Mouse (Mus musculus): Measurements from ENCODE around the gene Pde10a. TPM values are rescaled to one million over a fixed set of nuclear protein-coding genes. Genes with fewer than 3 reads are reported as not detected.

Gene Pde10a
- polyA plus RNA-seq, 1 experiment from 2014 or later = 1.9 TPM

DNA sequence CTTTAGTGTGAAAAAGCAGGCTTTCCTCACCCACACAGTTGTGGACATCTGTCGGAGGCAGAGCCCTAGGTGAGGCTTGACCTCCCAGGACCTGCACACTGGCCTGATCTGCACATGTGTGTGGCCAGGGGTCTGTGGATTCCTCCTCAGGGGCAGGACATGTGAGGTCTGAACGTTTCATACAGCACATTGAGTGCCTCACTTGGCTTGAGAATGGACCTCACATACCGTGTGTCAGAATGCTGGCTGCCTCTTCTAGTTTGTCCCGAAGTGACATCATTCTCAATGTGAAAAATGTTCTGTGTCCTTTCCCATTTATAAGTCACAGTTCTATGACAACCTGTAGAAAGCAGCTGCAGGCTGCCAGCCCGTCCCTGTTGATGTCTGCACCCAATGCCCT is 385.4 kb downstream of the Pde10a start:
- WGBS = 58% methylated on average over 5 of the region's 5 CpGs
- H3K4me3 ChIP-seq (ENCODE audit: low read length) = no peak overlapping the region
- H3K27me3 ChIP-seq (ENCODE audit: control insufficient read depth, insufficient read depth, low read length) = no peaks in the 10 kb centered on the region
- H3K4me2 ChIP-seq (ENCODE audit: low read depth, low read length) = no peak overlapping the region
- no peak for ATAC-seq (replicated peaks; ENCODE audit: extremely low read depth, insufficient read depth, low FRiP score)
- H3K9ac ChIP-seq (ENCODE audit: low read length) = no peak overlapping the region
- H3K27ac ChIP-seq (ENCODE audit: low read length) = no peak overlapping the region
- H3K4me1 ChIP-seq (ENCODE audit: control insufficient read depth, insufficient read depth, low read length) = peaks cover 8% of the 10 kb centered on the region
- no peaks in the 10 kb centered on the region for H3K9me3 ChIP-seq (replicated peaks; ENCODE audit: control insufficient read depth, low read length)
- no peaks in the 10 kb centered on the region for H3K36me3 ChIP-seq (ENCODE audit: control insufficient read depth, insufficient read depth)

DNA sequence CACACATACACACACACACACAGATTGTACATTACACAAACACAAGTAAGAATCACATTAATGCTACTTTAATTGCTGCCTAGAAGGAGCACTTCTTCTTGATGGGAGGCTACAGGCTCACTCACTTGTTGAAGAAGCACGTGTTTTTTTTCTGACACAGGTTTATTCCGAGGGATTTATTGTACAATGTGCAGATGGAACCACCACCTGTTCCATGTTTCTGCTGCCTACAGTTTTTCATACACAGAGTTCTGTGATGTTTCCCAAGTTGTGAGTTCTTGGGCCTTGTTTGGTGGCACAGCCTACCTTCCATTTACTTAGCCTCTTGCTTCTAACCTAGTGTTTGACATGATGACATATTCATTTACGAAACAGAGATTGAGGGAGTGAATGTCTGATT is 387.8 kb downstream of the Pde10a start:
- Histone ChIP-seq H3K27me3 (ENCODE audit: control insufficient read depth, insufficient read depth, low read length) (no peaks in the 10 kb centered on the region), H3K4me1 (ENCODE audit: control insufficient read depth, insufficient read depth, low read length) (no peaks in the 10 kb centered on the region), H3K9me3 (replicated peaks; ENCODE audit: control insufficient read depth, low read length) (no peaks in the 10 kb centered on the region), H3K4me3 (ENCODE audit: low read length) (no peak overlapping the region), H3K4me2 (ENCODE audit: low read depth, low read length) (no peak overlapping the region), H3K36me3 (ENCODE audit: control insufficient read depth, insufficient read depth) (no peaks in the 10 kb centered on the region), H3K27ac (ENCODE audit: low read length) (no peak overlapping the region), H3K9ac (ENCODE audit: low read length) (no peak overlapping the region)
- no peak for ATAC-seq (replicated peaks; ENCODE audit: extremely low read depth, insufficient read depth, low FRiP score)
- 81% methylated on average over 3 of the region's 3 CpGs for WGBS

DNA sequence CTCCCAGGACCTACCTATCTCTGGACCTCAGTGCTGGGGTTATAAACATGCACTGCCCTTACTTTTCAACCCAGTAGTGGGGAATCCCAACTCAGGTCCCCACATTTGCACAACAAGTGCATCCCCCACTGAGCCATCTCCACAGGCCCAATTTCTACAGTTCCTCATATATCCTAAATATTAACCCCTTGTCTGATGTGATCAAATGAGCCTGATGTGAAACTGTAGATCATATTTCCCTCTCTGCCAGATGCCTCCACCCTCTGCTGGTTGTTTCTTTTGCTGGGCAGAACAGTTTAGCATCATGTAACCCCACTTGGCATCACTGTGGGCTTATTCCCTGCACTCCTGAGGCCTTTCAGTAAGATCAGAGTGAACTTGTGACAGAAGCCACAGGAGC is 390.5 kb downstream of the Pde10a start:
- H3K4me2 ChIP-seq (ENCODE audit: low read depth, low read length) = no peak overlapping the region
- H3K27me3 ChIP-seq (ENCODE audit: control insufficient read depth, insufficient read depth, low read length) = no peaks in the 10 kb centered on the region; the same call in 1 of the 2 replicates
- no peak overlapping the region for H3K4me3 ChIP-seq (ENCODE audit: low read length)
- no peak for ATAC-seq (replicated peaks; ENCODE audit: extremely low read depth, insufficient read depth, low FRiP score)
- no peaks in the 10 kb centered on the region for H3K36me3 ChIP-seq (ENCODE audit: control insufficient read depth, insufficient read depth)
- H3K4me1 ChIP-seq (ENCODE audit: control insufficient read depth, insufficient read depth, low read length) = no peaks in the 10 kb centered on the region
- H3K9me3 ChIP-seq (replicated peaks; ENCODE audit: control insufficient read depth, low read length) = no peaks in the 10 kb centered on the region
- no peak overlapping the region for H3K9ac ChIP-seq (ENCODE audit: low read length)
- H3K27ac ChIP-seq (ENCODE audit: low read length) = no peak overlapping the region

DNA sequence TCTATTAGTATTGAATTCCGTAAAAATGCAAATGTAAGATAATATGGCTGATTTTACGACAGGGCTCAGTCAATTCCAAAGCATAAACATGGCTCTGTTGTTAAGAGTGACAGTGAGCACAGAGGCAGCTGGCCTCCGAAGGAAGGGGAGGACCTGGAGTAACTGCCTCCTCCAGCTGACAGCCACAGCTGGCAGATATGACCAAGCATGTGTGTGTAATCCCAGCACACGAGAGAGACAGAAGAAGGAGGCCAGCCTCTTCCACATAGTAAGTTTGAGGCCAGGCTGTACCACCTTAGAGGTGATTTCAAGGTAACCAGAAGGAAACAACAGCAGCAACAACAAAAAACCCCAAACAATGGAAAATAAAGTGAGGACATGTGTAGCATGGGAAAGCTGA is 397.9 kb downstream of the Pde10a start:
- 49% methylated on average over 4 of the region's 4 CpGs for WGBS
- Histone ChIP-seq H3K9me3 (replicated peaks; ENCODE audit: control insufficient read depth, low read length) (no peaks in the 10 kb centered on the region), H3K27ac (ENCODE audit: low read length) (no peak overlapping the region), H3K9ac (ENCODE audit: low read length) (no peak overlapping the region), H3K4me3 (ENCODE audit: low read length) (no peak overlapping the region), H3K36me3 (ENCODE audit: control insufficient read depth, insufficient read depth) (no peaks in the 10 kb centered on the region), H3K4me1 (ENCODE audit: control insufficient read depth, insufficient read depth, low read length) (no peaks in the 10 kb centered on the region), H3K4me2 (ENCODE audit: low read depth, low read length) (no peak overlapping the region), H3K27me3 (ENCODE audit: control insufficient read depth, insufficient read depth, low read length) (peaks cover 22% of the 10 kb centered on the region)
- no peak for ATAC-seq (replicated peaks; ENCODE audit: extremely low read depth, insufficient read depth, low FRiP score)

DNA sequence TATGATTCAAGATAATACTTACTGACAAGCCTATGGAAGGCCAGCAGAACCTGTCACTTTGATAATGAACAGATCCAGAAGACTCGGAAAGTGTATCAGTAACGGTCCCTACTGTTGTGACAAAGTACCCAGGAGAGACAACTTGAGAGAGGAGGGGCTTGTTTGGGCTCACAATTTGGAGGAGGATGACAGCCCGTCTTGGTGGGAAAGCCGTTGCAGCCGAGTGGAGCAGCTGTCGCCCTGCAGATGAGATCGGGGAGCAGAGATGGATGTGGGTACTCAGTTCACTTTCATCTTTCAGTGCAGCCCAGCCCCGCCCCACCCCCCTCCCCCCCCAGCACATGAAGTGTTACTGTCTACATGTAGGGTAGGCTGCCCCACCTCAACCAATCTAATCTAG is 398.6 kb downstream of the Pde10a start:
- peak; percentile 34; the same call in 1 of the 2 replicates for ATAC-seq (replicated peaks; ENCODE audit: extremely low read depth, insufficient read depth, low FRiP score)
- no peak overlapping the region for H3K4me2 ChIP-seq (ENCODE audit: low read depth, low read length)
- no peak overlapping the region for H3K9ac ChIP-seq (ENCODE audit: low read length)
- peaks cover 3% of the 10 kb centered on the region; the same call in 1 of the 2 replicates for H3K4me1 ChIP-seq (ENCODE audit: control insufficient read depth, insufficient read depth, low read length)
- no peaks in the 10 kb centered on the region for H3K9me3 ChIP-seq (replicated peaks; ENCODE audit: control insufficient read depth, low read length)
- 30% methylated on average over 8 of the region's 8 CpGs for WGBS
- no peak overlapping the region for H3K27ac ChIP-seq (ENCODE audit: low read length)
- H3K36me3 ChIP-seq (ENCODE audit: control insufficient read depth, insufficient read depth) = no peaks in the 10 kb centered on the region
- peaks cover 24% of the 10 kb centered on the region for H3K27me3 ChIP-seq (ENCODE audit: control insufficient read depth, insufficient read depth, low read length)
- no peak overlapping the region for H3K4me3 ChIP-seq (ENCODE audit: low read length)

DNA sequence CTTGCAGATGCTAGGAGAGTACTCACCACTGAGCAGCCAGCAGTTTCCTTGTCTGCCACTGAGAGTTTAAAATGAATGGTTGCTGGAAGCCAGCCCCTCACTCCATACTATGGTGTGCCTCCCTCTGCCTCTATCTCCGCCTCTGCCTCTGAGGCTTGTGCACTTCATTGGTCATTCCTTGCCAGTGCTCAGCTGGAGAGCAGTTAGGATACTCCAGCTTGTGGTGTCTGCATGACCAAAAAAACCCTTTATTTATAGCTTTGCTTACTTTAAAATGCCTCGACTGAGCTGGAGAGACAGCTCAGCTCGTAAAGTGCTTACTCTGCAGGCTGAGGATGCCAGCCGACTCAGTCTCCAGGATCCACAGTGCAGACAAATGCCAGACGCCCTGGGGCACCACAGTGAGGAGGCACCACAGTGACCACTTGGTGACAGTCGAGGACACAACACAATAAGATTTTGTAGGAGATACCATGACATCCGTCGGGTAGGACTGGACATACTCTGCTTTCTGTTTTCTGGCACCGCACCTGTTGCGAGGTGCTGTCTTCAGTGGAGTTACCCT is 400.7 kb downstream of the Pde10a start:
- H3K4me2 ChIP-seq (ENCODE audit: low read depth, low read length) = no peak overlapping the region
- no peak overlapping the region for H3K4me3 ChIP-seq (ENCODE audit: low read length)
- peaks cover 3% of the 10 kb centered on the region for H3K4me1 ChIP-seq (ENCODE audit: control insufficient read depth, insufficient read depth, low read length)
- WGBS = 48% methylated on average over 10 of the region's 10 CpGs
- H3K27me3 ChIP-seq (ENCODE audit: control insufficient read depth, insufficient read depth, low read length) = peaks cover 22% of the 10 kb centered on the region
- H3K36me3 ChIP-seq (ENCODE audit: control insufficient read depth, insufficient read depth) = no peaks in the 10 kb centered on the region
- H3K9ac ChIP-seq (ENCODE audit: low read length) = no peak overlapping the region
- no peaks in the 10 kb centered on the region for H3K9me3 ChIP-seq (replicated peaks; ENCODE audit: control insufficient read depth, low read length)
- no peak for ATAC-seq (replicated peaks; ENCODE audit: extremely low read depth, insufficient read depth, low FRiP score)
- no peak overlapping the region for H3K27ac ChIP-seq (ENCODE audit: low read length)

DNA sequence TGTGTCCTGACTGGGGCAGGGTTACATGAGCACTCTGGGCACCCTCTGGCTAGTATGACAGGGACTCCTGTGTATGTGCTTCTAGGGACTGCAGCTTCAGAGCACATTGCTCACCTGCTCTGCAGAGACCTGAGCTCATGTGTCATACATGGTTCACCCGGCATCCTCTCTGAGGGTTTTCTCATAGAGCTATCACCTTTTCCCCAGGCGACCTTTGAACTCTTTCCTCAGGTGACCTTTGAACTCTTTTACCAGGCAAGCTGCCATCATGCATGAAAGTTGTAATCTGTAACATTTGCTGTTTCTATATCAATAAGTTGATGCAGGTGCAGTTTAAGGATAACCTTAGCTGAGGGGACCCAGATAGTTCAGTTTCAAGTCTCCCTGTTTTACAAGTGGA is 403.4 kb downstream of the Pde10a start:
- Histone ChIP-seq H3K36me3 (ENCODE audit: control insufficient read depth, insufficient read depth) (no peaks in the 10 kb centered on the region), H3K9ac (ENCODE audit: low read length) (no peak overlapping the region), H3K4me3 (ENCODE audit: low read length) (no peak overlapping the region), H3K4me1 (ENCODE audit: control insufficient read depth, insufficient read depth, low read length) (peaks cover 3% of the 10 kb centered on the region), H3K27me3 (ENCODE audit: control insufficient read depth, insufficient read depth, low read length) (peaks cover 24% of the 10 kb centered on the region), H3K27ac (ENCODE audit: low read length) (no peak overlapping the region), H3K4me2 (ENCODE audit: low read depth, low read length) (no peak overlapping the region), H3K9me3 (replicated peaks; ENCODE audit: control insufficient read depth, low read length) (no peaks in the 10 kb centered on the region)
- 64% methylated on average over 2 of the region's 2 CpGs for WGBS
- ATAC-seq (replicated peaks; ENCODE audit: extremely low read depth, insufficient read depth, low FRiP score) = no peak

DNA sequence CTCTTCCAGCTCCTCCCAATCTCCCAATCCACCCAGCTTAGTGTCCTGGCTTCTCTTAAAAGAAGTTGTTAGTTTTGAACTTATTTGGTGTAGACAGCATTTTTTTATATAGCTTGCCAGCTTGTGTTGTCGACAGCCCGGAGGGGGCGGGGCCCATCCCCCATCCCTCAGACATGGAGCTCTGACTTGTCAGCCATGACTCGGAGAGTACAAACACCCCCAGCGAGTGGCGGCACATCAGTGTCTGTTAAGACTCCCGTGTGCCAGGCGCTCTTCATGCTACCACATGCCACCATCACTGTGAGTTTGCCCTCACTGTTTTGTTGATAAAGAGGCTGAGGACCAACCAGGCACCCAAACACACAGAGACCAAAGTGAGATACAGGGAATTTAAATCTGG is 404.5 kb downstream of the Pde10a start:
- Histone ChIP-seq H3K4me2 (ENCODE audit: low read depth, low read length) (no peak overlapping the region), H3K27me3 (ENCODE audit: control insufficient read depth, insufficient read depth, low read length) (peaks cover 31% of the 10 kb centered on the region), H3K27ac (ENCODE audit: low read length) (no peak overlapping the region), H3K9ac (ENCODE audit: low read length) (no peak overlapping the region), H3K4me3 (ENCODE audit: low read length) (no peak overlapping the region), H3K36me3 (ENCODE audit: control insufficient read depth, insufficient read depth) (no peaks in the 10 kb centered on the region), H3K4me1 (ENCODE audit: control insufficient read depth, insufficient read depth, low read length) (peaks cover 3% of the 10 kb centered on the region), H3K9me3 (replicated peaks; ENCODE audit: control insufficient read depth, low read length) (no peaks in the 10 kb centered on the region)
- no peak for ATAC-seq (replicated peaks; ENCODE audit: extremely low read depth, insufficient read depth, low FRiP score)
- WGBS = 53% methylated on average over 8 of the region's 8 CpGs

DNA sequence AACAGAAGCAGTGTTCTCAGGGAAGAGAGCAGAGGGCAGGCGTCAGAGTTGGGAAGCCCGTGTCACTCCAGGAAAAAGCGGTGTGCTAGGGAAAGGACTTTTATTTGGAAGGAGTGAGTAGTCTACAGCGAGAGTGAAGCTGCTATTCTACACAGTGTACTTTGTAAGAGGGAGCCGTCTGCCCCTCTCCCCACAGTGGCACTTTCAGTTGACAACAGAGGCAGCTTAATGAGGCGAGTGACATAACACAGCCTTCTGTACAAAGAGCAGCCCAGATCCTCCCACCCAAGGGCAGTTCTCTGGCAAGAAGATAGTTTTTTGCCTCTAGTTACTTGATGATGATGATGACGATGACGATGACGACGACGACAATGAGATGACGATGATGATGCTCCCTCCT is 410.4 kb downstream of the Pde10a start:
- ATAC-seq (replicated peaks; ENCODE audit: extremely low read depth, insufficient read depth, low FRiP score) = no peak
- H3K9ac ChIP-seq (ENCODE audit: low read length) = no peak overlapping the region

More for the DNA sequence above, 410.4 kb downstream of the Pde10a start:
- H3K4me1 ChIP-seq (ENCODE audit: control insufficient read depth, insufficient read depth, low read length) = no peaks in the 10 kb centered on the region; the same call in 1 of the 2 replicates
- H3K36me3 ChIP-seq (ENCODE audit: control insufficient read depth, insufficient read depth) = no peaks in the 10 kb centered on the region
- no peak overlapping the region for H3K27ac ChIP-seq (ENCODE audit: low read length)
- H3K4me2 ChIP-seq (ENCODE audit: low read depth, low read length) = no peak overlapping the region
- 45% methylated on average over 12 of the region's 12 CpGs for WGBS
- no peak overlapping the region for H3K4me3 ChIP-seq (ENCODE audit: low read length)
- peaks cover 22% of the 10 kb centered on the region for H3K27me3 ChIP-seq (ENCODE audit: control insufficient read depth, insufficient read depth, low read length)
- H3K9me3 ChIP-seq (replicated peaks; ENCODE audit: control insufficient read depth, low read length) = no peaks in the 10 kb centered on the region
